Mouse (Mus musculus): ENCODE measurements around the gene Susd4. TPM values are rescaled to one million over a fixed set of nuclear protein-coding genes. Genes with fewer than 3 reads are reported as not detected.
A peak's percentile ranks its signal among the peaks of the same experiment; 100 is the strongest.

The Susd4 gene
- polyA plus RNA-seq, 1 experiment = not detected

GRCm38 (mm10) chr1:182779024-182779520, 15.4 kb downstream of the Susd4 start:
- Histone ChIP-seq H3K27ac (ENCODE audit: insufficient read depth, low read depth, low read length) (no peak overlapping the region), H3K4me1 (ENCODE audit: control insufficient read depth, insufficient read depth, low read length) (peaks cover 37% of the 10 kb centered on the region), H3K4me3 (ENCODE audit: insufficient read depth, low read depth, low read length) (no peak overlapping the region)
- 56% methylated on average over 6 of the region's 6 CpGs for WGBS
- TF ChIP-seq POLR2A (IDR thresholded peaks at IDR 0.05; ENCODE audit: insufficient read depth, low read depth, low read length) = no peak
- no peak for TF ChIP-seq CTCF (IDR thresholded peaks at IDR 0.05; ENCODE audit: insufficient read depth, low read depth, low read length)

GRCm38 (mm10) chr1:182783774-182784173, 20.1 kb downstream of the Susd4 start:
- H3K4me3 ChIP-seq (ENCODE audit: insufficient read depth, low read depth, low read length) = no peak overlapping the region
- WGBS = 93% methylated on average over 7 of the region's 7 CpGs
- H3K27ac ChIP-seq (ENCODE audit: insufficient read depth, low read depth, low read length) = no peak overlapping the region
- peaks cover 19% of the 10 kb centered on the region for H3K4me1 ChIP-seq (ENCODE audit: control insufficient read depth, insufficient read depth, low read length)
- TF ChIP-seq POLR2A (IDR thresholded peaks at IDR 0.05; ENCODE audit: insufficient read depth, low read depth, low read length) (no peak), CTCF (IDR thresholded peaks at IDR 0.05; ENCODE audit: insufficient read depth, low read depth, low read length) (no peak)

DNA sequence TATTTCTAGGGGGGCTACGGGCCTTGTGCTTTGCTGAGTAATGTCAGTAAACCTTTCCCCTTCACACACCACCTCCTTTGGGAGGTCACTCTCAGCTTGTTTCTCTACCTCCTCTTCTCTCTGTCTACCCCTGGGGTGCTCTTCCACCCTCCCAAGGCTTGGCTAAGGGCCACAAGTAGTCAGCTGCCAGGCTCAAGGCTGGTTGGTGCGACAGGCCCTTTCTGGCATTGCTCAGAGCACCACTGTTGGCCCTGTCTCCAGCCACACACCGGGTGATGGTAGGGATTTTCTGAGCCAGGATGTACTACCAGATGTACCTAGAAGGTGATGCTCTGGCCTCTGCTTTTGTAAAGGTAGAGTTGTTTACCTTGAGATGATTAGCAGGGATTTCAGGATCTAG, 21.1 kb downstream of the Susd4 start:
- TF ChIP-seq CTCF (IDR thresholded peaks at IDR 0.05; ENCODE audit: insufficient read depth, low read depth, low read length) (no peak), POLR2A (IDR thresholded peaks at IDR 0.05; ENCODE audit: insufficient read depth, low read depth, low read length) (no peak)
- Histone ChIP-seq H3K4me3 (ENCODE audit: insufficient read depth, low read depth, low read length) (no peak overlapping the region), H3K27ac (ENCODE audit: insufficient read depth, low read depth, low read length) (no peak overlapping the region), H3K4me1 (ENCODE audit: control insufficient read depth, insufficient read depth, low read length) (peaks cover 16% of the 10 kb centered on the region)
- 67% methylated on average over 3 of the region's 3 CpGs for WGBS

DNA sequence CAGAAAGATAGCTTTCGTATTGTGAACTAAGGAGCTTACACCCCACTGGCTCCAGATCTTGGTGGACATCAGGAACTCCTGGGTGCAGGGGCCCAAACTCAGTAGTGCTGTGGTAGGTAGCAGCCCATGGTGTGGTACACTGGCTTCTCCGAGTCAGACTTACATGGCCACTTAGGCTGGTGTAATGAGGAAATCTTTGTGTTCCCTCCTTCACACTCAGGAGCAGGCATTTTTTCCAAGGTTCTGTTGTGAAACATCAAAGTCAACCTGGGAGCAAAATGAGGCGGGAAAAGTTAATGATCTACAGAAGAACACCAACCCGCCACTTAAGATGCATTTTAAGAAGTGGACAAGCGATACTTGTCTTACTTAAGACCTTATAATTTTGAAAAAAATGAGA, 21.8 kb downstream of the Susd4 start:
- Histone ChIP-seq H3K27ac (ENCODE audit: insufficient read depth, low read depth, low read length) (no peak overlapping the region), H3K4me3 (ENCODE audit: insufficient read depth, low read depth, low read length) (no peak overlapping the region), H3K4me1 (ENCODE audit: control insufficient read depth, insufficient read depth, low read length) (peaks cover 13% of the 10 kb centered on the region)
- WGBS = 94% methylated on average over 5 of the region's 5 CpGs
- no peak for TF ChIP-seq POLR2A (IDR thresholded peaks at IDR 0.05; ENCODE audit: insufficient read depth, low read depth, low read length)
- TF ChIP-seq CTCF (IDR thresholded peaks at IDR 0.05; ENCODE audit: insufficient read depth, low read depth, low read length) = no peak

GRCm38 (mm10) chr1:182787030-182787429, 23.4 kb downstream of the Susd4 start:
- Histone ChIP-seq H3K27ac (ENCODE audit: insufficient read depth, low read depth, low read length) (no peak overlapping the region), H3K4me3 (ENCODE audit: insufficient read depth, low read depth, low read length) (no peak overlapping the region), H3K4me1 (ENCODE audit: control insufficient read depth, insufficient read depth, low read length) (peaks cover 18% of the 10 kb centered on the region)
- TF ChIP-seq CTCF (IDR thresholded peaks at IDR 0.05; ENCODE audit: insufficient read depth, low read depth, low read length) (no peak), POLR2A (IDR thresholded peaks at IDR 0.05; ENCODE audit: insufficient read depth, low read depth, low read length) (no peak)
- 55% methylated on average over 7 of the region's 7 CpGs for WGBS

DNA sequence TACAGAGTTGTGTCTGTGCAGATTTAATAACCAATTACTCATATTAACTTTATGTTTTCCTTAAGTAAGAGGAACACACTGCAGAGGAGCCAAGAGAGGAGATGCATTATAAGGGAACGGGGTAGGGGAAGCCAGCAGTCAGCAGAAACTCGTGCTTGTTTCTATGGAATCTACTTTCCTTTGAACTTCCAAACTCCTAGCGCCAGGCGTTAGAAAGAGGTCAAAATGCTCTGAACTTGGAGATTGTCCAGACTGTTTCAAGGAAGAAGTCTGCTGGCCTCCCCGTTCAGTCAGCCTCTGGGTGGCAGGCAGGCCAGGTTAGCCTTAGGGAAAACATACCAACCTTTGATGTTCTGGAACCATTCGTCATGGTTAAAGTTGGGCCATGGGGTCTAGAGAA, 25.2 kb downstream of the Susd4 start:
- Histone ChIP-seq H3K4me3 (ENCODE audit: insufficient read depth, low read depth, low read length) (no peak overlapping the region), H3K4me1 (ENCODE audit: control insufficient read depth, insufficient read depth, low read length) (peaks cover 34% of the 10 kb centered on the region), H3K27ac (ENCODE audit: insufficient read depth, low read depth, low read length) (no peak overlapping the region)
- TF ChIP-seq POLR2A (IDR thresholded peaks at IDR 0.05; ENCODE audit: insufficient read depth, low read depth, low read length) = no peak
- no peak for TF ChIP-seq CTCF (IDR thresholded peaks at IDR 0.05; ENCODE audit: insufficient read depth, low read depth, low read length)
- WGBS = 69% methylated on average over 6 of the region's 6 CpGs

DNA sequence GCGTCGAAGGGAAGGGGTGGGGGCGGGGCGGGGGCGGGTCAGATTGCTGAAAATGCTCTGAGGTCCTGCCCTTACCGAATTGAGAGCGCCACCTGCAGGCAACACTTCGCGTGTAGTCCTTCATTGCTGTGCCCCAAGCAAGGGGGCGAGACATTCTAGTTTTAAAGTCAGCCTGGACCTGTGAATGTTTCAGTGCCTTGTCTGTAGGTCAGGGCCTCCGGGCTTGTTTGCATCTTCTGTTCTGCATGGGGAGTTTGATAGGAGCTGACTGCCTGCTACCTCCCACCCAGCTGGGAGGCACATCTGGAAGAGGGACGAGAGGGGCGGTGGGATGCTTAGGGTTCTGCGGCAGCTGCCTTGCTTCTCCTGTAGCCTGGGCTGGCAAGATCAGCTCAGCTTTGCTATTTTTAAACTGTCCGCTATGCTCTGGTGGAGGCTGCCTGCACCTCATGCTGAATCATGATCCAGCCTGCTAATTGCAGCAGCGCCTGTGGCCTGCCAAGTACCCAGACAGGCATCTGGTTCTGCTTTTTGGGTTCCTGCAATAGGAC, 28.9 kb downstream of the Susd4 start:
- H3K4me3 ChIP-seq (ENCODE audit: insufficient read depth, low read depth, low read length) = no peak overlapping the region
- peak overlapping the region; percentile 98 for H3K27ac ChIP-seq (ENCODE audit: insufficient read depth, low read depth, low read length)
- WGBS = 5% methylated on average over 16 of the region's 16 CpGs
- H3K4me1 ChIP-seq (ENCODE audit: control insufficient read depth, insufficient read depth, low read length) = peaks cover 50% of the 10 kb centered on the region
- TF ChIP-seq POLR2A (IDR thresholded peaks at IDR 0.05; ENCODE audit: insufficient read depth, low read depth, low read length) = no peak
- no peak for TF ChIP-seq CTCF (IDR thresholded peaks at IDR 0.05; ENCODE audit: insufficient read depth, low read depth, low read length)

DNA sequence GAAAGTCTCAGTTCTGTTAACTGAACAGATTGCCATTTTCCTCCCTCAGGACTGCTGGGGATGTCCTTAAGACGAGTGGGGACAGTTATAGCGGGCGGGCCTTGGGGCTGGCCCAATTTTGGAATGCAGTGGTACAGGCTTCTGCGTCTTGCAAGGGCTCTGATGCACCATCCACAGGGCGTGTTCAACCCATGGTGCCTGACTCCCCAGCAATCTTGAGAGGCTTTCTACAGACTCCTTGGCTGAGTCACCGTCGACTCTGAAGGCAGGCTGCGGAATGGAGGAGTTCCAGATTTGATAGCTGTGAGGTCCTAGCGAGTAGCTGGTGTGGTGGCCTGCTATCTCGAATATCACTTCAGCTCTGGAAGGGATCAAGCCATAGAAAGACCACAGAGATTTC, 30.6 kb downstream of the Susd4 start:
- Histone ChIP-seq H3K27ac (ENCODE audit: insufficient read depth, low read depth, low read length) (peak overlapping the region; percentile 98), H3K4me1 (ENCODE audit: control insufficient read depth, insufficient read depth, low read length) (peaks cover 44% of the 10 kb centered on the region), H3K4me3 (ENCODE audit: insufficient read depth, low read depth, low read length) (no peak overlapping the region)
- 29% methylated on average over 10 of the region's 10 CpGs for WGBS
- no peak for TF ChIP-seq CTCF (IDR thresholded peaks at IDR 0.05; ENCODE audit: insufficient read depth, low read depth, low read length)
- no peak for TF ChIP-seq POLR2A (IDR thresholded peaks at IDR 0.05; ENCODE audit: insufficient read depth, low read depth, low read length)

GRCm38 (mm10) chr1:182794628-182795027, 31.0 kb downstream of the Susd4 start:
- TF ChIP-seq CTCF (IDR thresholded peaks at IDR 0.05; ENCODE audit: insufficient read depth, low read depth, low read length) (no peak), POLR2A (IDR thresholded peaks at IDR 0.05; ENCODE audit: insufficient read depth, low read depth, low read length) (no peak)
- peak overlapping the region; percentile 98 for H3K27ac ChIP-seq (ENCODE audit: insufficient read depth, low read depth, low read length)
- 54% methylated on average over 9 of the region's 9 CpGs for WGBS
- H3K4me3 ChIP-seq (ENCODE audit: insufficient read depth, low read depth, low read length) = no peak overlapping the region
- peaks cover 40% of the 10 kb centered on the region for H3K4me1 ChIP-seq (ENCODE audit: control insufficient read depth, insufficient read depth, low read length)
